Mouse (Mus musculus): ENCODE results near the gene Tmem107. TPM values are rescaled to one million over a fixed set of nuclear protein-coding genes. Genes with fewer than 3 reads are reported as not detected.
A peak's percentile ranks its signal among the peaks of the same experiment; 100 is the strongest.

Gene Tmem107
- total and polyA plus RNA-seq, 2 experiments from 2014 or later: 28.6 to 135 TPM

DNA sequence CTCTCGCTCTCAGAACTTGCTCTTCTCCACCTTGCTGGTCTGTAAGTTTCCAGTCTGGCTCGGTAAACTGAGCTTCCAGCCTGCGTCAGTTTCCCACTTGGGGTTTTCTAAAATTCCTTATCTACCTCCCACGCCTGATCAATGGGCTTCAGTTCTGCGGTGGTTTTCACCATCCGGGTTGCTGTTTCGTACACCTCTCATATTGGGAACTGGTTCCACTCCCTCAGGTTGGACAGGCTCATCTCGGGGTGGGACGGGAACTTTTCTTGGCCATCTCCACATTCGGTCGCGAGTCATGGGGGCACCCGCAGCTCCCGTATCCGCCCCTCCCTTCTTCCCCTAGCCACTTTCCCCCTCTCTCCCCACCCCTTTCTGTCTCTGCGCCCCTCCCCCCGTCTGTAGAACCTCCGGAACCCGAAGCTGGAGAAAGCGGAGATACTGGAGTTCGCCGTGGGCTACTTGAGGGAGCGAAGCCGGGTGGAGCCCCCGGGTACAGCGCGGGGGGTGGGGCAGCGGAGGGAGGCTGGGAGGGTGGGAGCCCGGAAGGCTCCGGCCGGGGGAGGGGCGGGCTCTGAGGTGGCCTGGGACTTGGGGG, 51.2 kb downstream of the Tmem107 start:
- H3K36me3 ChIP-seq (ENCODE audit: insufficient read depth, low read length): no peaks in the 10 kb centered on the region
- peak overlapping the region; percentile 87; the same call in 1 of the 2 replicates for H3K27ac ChIP-seq
- ATAC-seq (no peak), DNase-seq (ENCODE audit: low spot score) (peak; percentile 58)
- TF ChIP-seq CTCF (IDR thresholded peaks at IDR 0.05; ENCODE audit: low read depth): no peak
- no peaks in the 10 kb centered on the region for H3K27me3 ChIP-seq (ENCODE audit: insufficient read depth, low read length)
- H3K9ac ChIP-seq (replicated peaks; ENCODE audit: low read length): peak overlapping the region; percentile 74
- no peaks in the 10 kb centered on the region for H3K9me3 ChIP-seq (ENCODE audit: low read length)
- peak overlapping the region; percentile 77 for H3K4me3 ChIP-seq (ENCODE audit: low read length)
- WGBS: under 1% methylated on average over 28 of the region's 32 CpGs
- peaks cover 19% of the 10 kb centered on the region for H3K4me1 ChIP-seq (ENCODE audit: insufficient read depth, low read length)
- peak overlapping the region; percentile 97 for H3K4me2 ChIP-seq (ENCODE audit: low read depth, low read length)

DNA sequence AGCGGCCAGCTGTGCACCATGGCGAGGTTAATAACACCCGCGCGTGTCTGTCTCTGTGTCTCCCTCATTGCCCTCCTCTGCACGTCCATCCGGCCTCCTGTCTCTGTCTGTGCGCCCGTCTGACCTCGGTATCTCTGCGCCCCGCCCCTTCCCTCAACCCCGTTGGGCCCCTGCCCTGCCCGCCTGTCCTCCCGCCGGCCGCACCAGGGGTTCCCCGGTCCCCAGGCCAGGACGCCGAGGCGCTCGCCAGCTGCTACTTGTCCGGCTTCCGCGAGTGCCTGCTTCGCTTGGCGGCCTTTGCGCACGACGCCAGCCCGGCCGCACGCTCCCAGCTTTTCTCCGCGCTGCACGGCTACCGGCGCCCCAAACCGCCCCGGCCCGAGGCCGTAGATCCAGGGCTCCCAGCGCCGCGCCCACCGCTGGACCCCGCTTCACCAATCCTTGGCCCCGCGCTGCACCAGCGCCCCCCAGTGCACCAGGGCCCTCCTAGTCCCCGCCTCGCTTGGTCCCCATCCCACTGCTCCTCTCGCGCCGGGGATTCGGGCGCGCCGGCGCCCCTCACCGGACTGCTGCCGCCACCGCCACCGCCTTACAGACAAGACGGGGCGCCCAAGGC, 51.8 kb downstream of the Tmem107 start, which contains the start of gene 9130213A22Rik:
Gene 9130213A22Rik, minus strand, starts transcription at position 254 of the 616 bp plus-strand sequence.
- Histone ChIP-seq H3K4me1 (ENCODE audit: insufficient read depth, low read length) (peaks cover 19% of the 10 kb centered on the region), H3K36me3 (ENCODE audit: insufficient read depth, low read length) (no peaks in the 10 kb centered on the region), H3K4me3 (ENCODE audit: low read length) (peak within 1 kb of the TSS; percentile 77), H3K4me2 (ENCODE audit: low read depth, low read length) (peak within 1 kb of the TSS; percentile 97), H3K9ac (replicated peaks; ENCODE audit: low read length) (peak within 1 kb of the TSS; percentile 74), H3K27ac (peak within 1 kb of the TSS; percentile 87), H3K9me3 (ENCODE audit: low read length) (no peaks in the 10 kb centered on the region), H3K27me3 (ENCODE audit: insufficient read depth, low read length) (no peaks in the 10 kb centered on the region)
- under 1% methylated on average over 64 of the region's 66 CpGs for WGBS
- ATAC-seq (peak; percentile 71), DNase-seq (ENCODE audit: low spot score) (peak; percentile 91)
- TF ChIP-seq CTCF (IDR thresholded peaks at IDR 0.05; ENCODE audit: low read depth): peak; percentile 60

Other genes with a start within 250 kb of the Tmem107 start
- 90.6 and 96.2 TPM in 2 replicates for gene Ndel1, start 198.9 kb upstream of the Tmem107 start, total RNA-seq (2014; rRNA removed)
- 101 and 105 TPM in 2 replicates for gene Ndel1, start 198.9 kb upstream of the Tmem107 start, polyA plus RNA-seq (2015; fragmentation: Nextera tagmentation; extraction: Ambion mirVana)
- 0.16 TPM in 1 of 2 replicates, not detected in the other for gene Rnf222, start 182.3 kb upstream of the Tmem107 start, total RNA-seq (2014; rRNA removed)
- not detected in 2 replicates for gene Rnf222, start 182.3 kb upstream of the Tmem107 start, polyA plus RNA-seq (2015; fragmentation: Nextera tagmentation; extraction: Ambion mirVana)
- gene Rpl26, start 169.2 kb upstream of the Tmem107 start, total RNA-seq (2014; rRNA removed): 1,103 and 1,196 TPM in 2 replicates
- 608 and 621 TPM in 2 replicates for gene Rpl26, start 169.2 kb upstream of the Tmem107 start, polyA plus RNA-seq (2015; fragmentation: Nextera tagmentation; extraction: Ambion mirVana)
- 1.3 TPM in 1 of 2 replicates, not detected in the other for gene Odf4, start 143.7 kb upstream of the Tmem107 start, total RNA-seq (2014; rRNA removed)
- 0.58 and 0.88 TPM in 2 replicates for gene Odf4, start 143.7 kb upstream of the Tmem107 start, polyA plus RNA-seq (2015; fragmentation: Nextera tagmentation; extraction: Ambion mirVana)
- 21.2 and 45.2 TPM in 2 replicates for gene Arhgef15, start 113.3 kb upstream of the Tmem107 start, total RNA-seq (2014; rRNA removed)
- gene Arhgef15, start 113.3 kb upstream of the Tmem107 start, polyA plus RNA-seq (2015; fragmentation: Nextera tagmentation; extraction: Ambion mirVana): 25.7 and 27.5 TPM in 2 replicates
- 1.6 and 2.0 TPM in 2 replicates for gene Slc25a35, start 102.7 kb upstream of the Tmem107 start, total RNA-seq (2014; rRNA removed)
- gene Slc25a35, start 102.7 kb upstream of the Tmem107 start, polyA plus RNA-seq (2015; fragmentation: Nextera tagmentation; extraction: Ambion mirVana): 2.3 TPM in 2 replicates
- gene Rangrf, start 95.6 kb upstream of the Tmem107 start, total RNA-seq (2014; rRNA removed): 40.4 and 51.6 TPM in 2 replicates
- gene Rangrf, start 95.6 kb upstream of the Tmem107 start, polyA plus RNA-seq (2015; fragmentation: Nextera tagmentation; extraction: Ambion mirVana): 31.2 and 34.6 TPM in 2 replicates
- 31.3 and 35.2 TPM in 2 replicates for gene Pfas, start 62.3 kb upstream of the Tmem107 start, total RNA-seq (2014; rRNA removed)
- gene Pfas, start 62.3 kb upstream of the Tmem107 start, polyA plus RNA-seq (2015; fragmentation: Nextera tagmentation; extraction: Ambion mirVana): 14.7 and 17.8 TPM in 2 replicates
- gene Ctc1, start 54.9 kb upstream of the Tmem107 start, total RNA-seq (2014; rRNA removed): 84.8 and 85.7 TPM in 2 replicates
- gene Ctc1, start 54.9 kb upstream of the Tmem107 start, polyA plus RNA-seq (2015; fragmentation: Nextera tagmentation; extraction: Ambion mirVana): 42.8 and 45.7 TPM in 2 replicates
- gene Aurkb, start 25.2 kb upstream of the Tmem107 start, total RNA-seq (2014; rRNA removed): 15.9 and 21.6 TPM in 2 replicates
- gene Aurkb, start 25.2 kb upstream of the Tmem107 start, polyA plus RNA-seq (2015; fragmentation: Nextera tagmentation; extraction: Ambion mirVana): 24.8 and 26.3 TPM in 2 replicates
- 25.4 and 40.8 TPM in 2 replicates for gene Borcs6, start 11.1 kb upstream of the Tmem107 start, total RNA-seq (2014; rRNA removed)
- 21.3 and 21.9 TPM in 2 replicates for gene Borcs6, start 11.1 kb upstream of the Tmem107 start, polyA plus RNA-seq (2015; fragmentation: Nextera tagmentation; extraction: Ambion mirVana)
- 146 and 148 TPM in 2 replicates for gene Vamp2, start 17.7 kb downstream of the Tmem107 start, total RNA-seq (2014; rRNA removed)
- 417 and 489 TPM in 2 replicates for gene Vamp2, start 17.7 kb downstream of the Tmem107 start, polyA plus RNA-seq (2015; fragmentation: Nextera tagmentation; extraction: Ambion mirVana)
- 24.4 and 27.1 TPM in 2 replicates for gene Per1, start 24.4 kb downstream of the Tmem107 start, total RNA-seq (2014; rRNA removed)
- gene Per1, start 24.4 kb downstream of the Tmem107 start, polyA plus RNA-seq (2015; fragmentation: Nextera tagmentation; extraction: Ambion mirVana): 11.9 and 15.9 TPM in 2 replicates
- gene Hes7, start 49.6 kb downstream of the Tmem107 start, total RNA-seq (2014; rRNA removed): 1.4 and 2.5 TPM in 2 replicates
- gene Hes7, start 49.6 kb downstream of the Tmem107 start, polyA plus RNA-seq (2015; fragmentation: Nextera tagmentation; extraction: Ambion mirVana): 1.3 and 1.9 TPM in 2 replicates
- 1.2 and 1.4 TPM in 2 replicates for gene 9130213A22Rik, start 51.8 kb downstream of the Tmem107 start, total RNA-seq (2014; rRNA removed)
- 1.0 and 1.2 TPM in 2 replicates for gene 9130213A22Rik, start 51.8 kb downstream of the Tmem107 start, polyA plus RNA-seq (2015; fragmentation: Nextera tagmentation; extraction: Ambion mirVana)
- gene Aloxe3, start 55.1 kb downstream of the Tmem107 start, total RNA-seq (2014; rRNA removed): 12.5 and 14.2 TPM in 2 replicates
- 13.0 and 13.5 TPM in 2 replicates for gene Aloxe3, start 55.1 kb downstream of the Tmem107 start, polyA plus RNA-seq (2015; fragmentation: Nextera tagmentation; extraction: Ambion mirVana)
- gene Alox12b, start 86.2 kb downstream of the Tmem107 start, total RNA-seq (2014; rRNA removed): 1.7 and 2.0 TPM in 2 replicates
- 1.1 and 1.2 TPM in 2 replicates for gene Alox12b, start 86.2 kb downstream of the Tmem107 start, polyA plus RNA-seq (2015; fragmentation: Nextera tagmentation; extraction: Ambion mirVana)
- gene Alox8, start 127.0 kb downstream of the Tmem107 start, total RNA-seq (2014; rRNA removed): 3.1 and 5.8 TPM in 2 replicates
- 1.2 and 1.5 TPM in 2 replicates for gene Alox8, start 127.0 kb downstream of the Tmem107 start, polyA plus RNA-seq (2015; fragmentation: Nextera tagmentation; extraction: Ambion mirVana)
- gene Gucy2e, start 166.2 kb downstream of the Tmem107 start, total RNA-seq (2014; rRNA removed): 0.73 and 1.2 TPM in 2 replicates
- gene Gucy2e, start 166.2 kb downstream of the Tmem107 start, polyA plus RNA-seq (2015; fragmentation: Nextera tagmentation; extraction: Ambion mirVana): 0.52 and 0.61 TPM in 2 replicates